11 mouse cellular contexts compared by ENCODE assay signal in the genomic region with DNA sequence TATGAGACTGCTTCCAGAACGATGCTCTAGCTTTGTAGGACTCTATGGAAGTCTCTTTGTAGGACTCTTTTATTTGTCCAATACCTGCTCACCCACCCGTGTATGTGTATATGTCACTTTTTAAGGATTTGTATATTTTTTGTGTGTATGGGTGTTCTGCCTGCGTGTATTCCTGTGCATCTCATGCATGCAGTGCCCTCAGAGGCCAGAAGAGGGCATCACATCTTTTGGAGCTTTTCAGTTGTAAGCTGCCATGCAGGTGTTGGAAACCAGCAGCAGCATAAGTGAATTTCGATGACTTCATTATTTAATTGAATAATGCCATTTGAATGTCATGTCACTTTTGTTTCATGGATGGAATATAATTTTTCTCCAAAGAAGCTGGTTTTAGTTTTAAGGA. TPM values are rescaled to one million over a fixed set of nuclear protein-coding genes. Genes with fewer than 3 reads are reported as not detected.
A peak's percentile ranks its signal among the peaks of the same experiment; 100 is the strongest.
DNase-seq lines count a peak whose midpoint lies in the region; ATAC-seq and TF ChIP-seq lines count a peak whose summit lies in the region.
"Had no signal": no experiment of that assay in that cellular context is flagged by ENCODE, and none has a peak within 500 bp of the region (broad histone marks: within the 10 kb centered on the region; RNA-seq: fewer than 3 reads in every experiment).

No protein-coding gene starts in this region.

- H3K4me2 ChIP-seq in intestine, embryonic 15.5 days (replicated peaks) = no peak overlapping the region
- H3K4me2 ChIP-seq: embryonic facial prominence, embryonic 15.5 days; neural tube, embryonic 12.5 days had no signal

- H3K9me3 ChIP-seq in intestine, embryonic 15.5 days = no peaks in the 10 kb centered on the region
- H3K9me3 ChIP-seq: embryonic facial prominence, embryonic 15.5 days; neural tube, embryonic 12.5 days had no signal

- no peak overlapping the region for H3K9ac ChIP-seq in intestine, embryonic 15.5 days
- H3K9ac ChIP-seq: embryonic facial prominence, embryonic 15.5 days; neural tube, embryonic 12.5 days had no signal

- H3K4me1 ChIP-seq in intestine, embryonic 15.5 days (replicated peaks) = no peaks in the 10 kb centered on the region

- no peak overlapping the region for H3K4me3 ChIP-seq in left cerebral cortex, adult 2 months
- H3K4me3 ChIP-seq in intestine, embryonic 15.5 days (replicated peaks) = no peak overlapping the region
- H3K4me3 ChIP-seq: embryonic facial prominence, embryonic 15.5 days; neural tube, embryonic 12.5 days had no signal

- ATAC-seq in intestine, embryonic 15.5 days = no peak

- no peaks in the 10 kb centered on the region for H3K27me3 ChIP-seq in intestine, embryonic 15.5 days (replicated peaks)
- H3K27me3 ChIP-seq: embryonic facial prominence, embryonic 15.5 days; neural tube, embryonic 12.5 days had no signal

- WGBS in intestine, embryonic 15.5 days = 85% methylated on average over 4 of the region's 4 CpGs

- TF ChIP-seq CTCF in left cerebral cortex, adult 2 months (IDR thresholded peaks at IDR 0.05) = peak; percentile 58

- DNase-seq in adrenal gland, postnatal 25 days = peak; percentile 15
- DNase-seq in adrenal gland, adult 18-20 months (ENCODE audit: low spot score in 2 of 2) = no peak
- DNase-seq in left cerebral cortex, adult 2 months (ENCODE audit: extremely low spot score in 1 of 2, low spot score in 2 of 2) = peak in 1 of 2 experiments; percentile 42
- no peak for DNase-seq in left cerebral cortex, adult 8-10 months (ENCODE audit: low spot score in 2 of 2)
- DNase-seq in R1 (ENCODE audit: low read depth, low spot score) = peak; percentile 79
- peak; percentile 49 for DNase-seq in lung, postnatal 36 days
- DNase-seq in urinary bladder, postnatal 25 days (ENCODE audit: low spot score) = no peak

- no peaks in the 10 kb centered on the region for H3K36me3 ChIP-seq in intestine, embryonic 15.5 days

- intact Hi-C loops in left cerebral cortex, adult 2 months (cut with DNase I) = loop anchor here (5.0 kb wide), 1 partner anchor 760 kb away; no protein-coding TSS in a partner anchor

- no peak overlapping the region for H3K27ac ChIP-seq in left cerebral cortex, adult 2 months
- no peak overlapping the region for H3K27ac ChIP-seq in intestine, embryonic 15.5 days
- H3K27ac ChIP-seq: embryonic facial prominence, embryonic 15.5 days; neural tube, embryonic 12.5 days had no signal

RNA-seq across cellular contexts. Expression of gene Sgcb, which starts 5.5 kb away (rescaled TPM):
- total RNA-seq in adrenal gland, postnatal 25 days (2021) = 21.3 and 26.9 TPM in 2 replicates
- 10 to 100 TPM; 20.9 to 26.7 TPM for total RNA-seq in adrenal gland, adult 18-20 months (2021)
- 10 to 100 TPM; 39.8 to 42.9 TPM for total RNA-seq in left cerebral cortex, adult 2 months (2021)
- 10 to 100 TPM; 41.5 to 51.6 (median 44.8) TPM for total RNA-seq in left cerebral cortex, adult 8-10 months (2022)
- 17.8 and 19.7 TPM in 2 replicates for polyA plus RNA-seq in intestine, embryonic 15.5 days (2015; fragmentation: Nextera tagmentation; extraction: Ambion mirVana)

RNA-seq across cellular contexts. Expression of gene Spata18, which starts 9.1 kb away (rescaled TPM):
- not detected in 2 replicates for total RNA-seq in adrenal gland, postnatal 25 days (2021)
- total RNA-seq in adrenal gland, adult 18-20 months (2021) = not detected
- total RNA-seq in left cerebral cortex, adult 2 months (2021) = not detected
- 1 to 10 TPM in 2 of 4 experiments, under 1 TPM in 2; 0.48 to 1.3 (median 0.79) TPM for total RNA-seq in left cerebral cortex, adult 8-10 months (2022)
- polyA plus RNA-seq in intestine, embryonic 15.5 days (2015; fragmentation: Nextera tagmentation; extraction: Ambion mirVana) = 0.28 and 0.38 TPM in 2 replicates
- polyA plus RNA-seq: neural tube, embryonic 12.5 days had no signal

RNA-seq across cellular contexts. Expression of gene Lrrc66, which starts 9.8 kb away (rescaled TPM):
- not detected in 2 replicates for total RNA-seq in adrenal gland, postnatal 25 days (2021)
- total RNA-seq in adrenal gland, adult 18-20 months (2021) = under 1 TPM in 1 of 2 experiments, not detected in 1; 0.10 TPM
- total RNA-seq in left cerebral cortex, adult 2 months (2021) = not detected
- total RNA-seq in left cerebral cortex, adult 8-10 months (2022) = not detected
- 4.7 and 5.5 TPM in 2 replicates for polyA plus RNA-seq in intestine, embryonic 15.5 days (2015; fragmentation: Nextera tagmentation; extraction: Ambion mirVana)
- total RNA-seq: layer of hippocampus, adult 18-20 months had no signal
- polyA plus RNA-seq: embryonic facial prominence, embryonic 15.5 days; neural tube, embryonic 12.5 days had no signal

Comparison
In these comparisons a context has a peak if more than half of its experiments do, and no peak if none do; other contexts are left out.
1. DNase-seq: peak in adrenal gland, postnatal 25 days (single experiment), R1 (single experiment) and lung, postnatal 36 days (single experiment); none in adrenal gland, adult 18-20 months (0 of 2), left cerebral cortex, adult 8-10 months (0 of 2) and urinary bladder, postnatal 25 days (single experiment).